Mouse (Mus musculus) left cerebral cortex, adult 9 months (tissue): ENCODE results near the gene Ech1.

Experiments used
- DNase-seq, 2 experiments: peaks; one replicate each; pipeline ENCODE4 v3.0.0; 2022; ENCODE audit warnings: low spot score in 2 of 2

Ech1 gene

GRCm38 (mm10) chr7:28859953-28860352, 34.9 kb downstream of the Ech1 start:
- no peak for DNase-seq

GRCm38 (mm10) chr7:28860898-28861297, 35.9 kb downstream of the Ech1 start:
- DNase-seq, result no peak

GRCm38 (mm10) chr7:28862817-28863499, 37.9 kb downstream of the Ech1 start:
- DNase-seq, result peak; percentile 65 to 71

GRCm38 (mm10) chr7:28863540-28863939, 38.5 kb downstream of the Ech1 start, which contains the start of gene Lgals7:
Gene Lgals7, plus strand, starts transcription at chr7:28863853.
- DNase-seq, result no peak

GRCm38 (mm10) chr7:28864288-28864750, 39.3 kb downstream of the Ech1 start:
- no peak for DNase-seq

- peak; percentile 73 to 87 for DNase-seq
These were observed 40.7 kb downstream of the Ech1 start for GRCm38 (mm10) chr7:28865481-28866300.

GRCm38 (mm10) chr7:28866769-28867507, 41.9 kb downstream of the Ech1 start:
- DNase-seq, result no peak

GRCm38 (mm10) chr7:28867508-28868340, 42.7 kb downstream of the Ech1 start:
- DNase-seq, result peak in 1 of 2 experiments; percentile 51

- DNase-seq, result no peak
These were observed 46.1 kb downstream of the Ech1 start for GRCm38 (mm10) chr7:28870901-28871664.

- DNase-seq, result no peak
These were observed 49.5 kb downstream of the Ech1 start for GRCm38 (mm10) chr7:28874565-28874964.

GRCm38 (mm10) chr7:28876099-28876498, 51.1 kb downstream of the Ech1 start:
- DNase-seq, result no peak

GRCm38 (mm10) chr7:28877155-28877554, 52.1 kb downstream of the Ech1 start:
- no peak for DNase-seq

GRCm38 (mm10) chr7:28877856-28878255, 52.8 kb downstream of the Ech1 start:
- no peak for DNase-seq

GRCm38 (mm10) chr7:28879606-28880005, 54.6 kb downstream of the Ech1 start:
- DNase-seq, result no peak

GRCm38 (mm10) chr7:28880554-28880953, 55.5 kb downstream of the Ech1 start:
- DNase-seq, result no peak

GRCm38 (mm10) chr7:28881199-28881598, 56.2 kb downstream of the Ech1 start, which contains the start of gene Capn12:
Gene Capn12, plus strand, starts transcription at chr7:28881422.
- no peak for DNase-seq
